Mouse (Mus musculus): ENCODE results near the gene Gm3573.
"Not testable (repeated sequence)": the region's sequence is repeated elsewhere in the genome, so short reads cannot be mapped to it uniquely, and the experiment has no call there.

Gm3573 gene

DNA sequence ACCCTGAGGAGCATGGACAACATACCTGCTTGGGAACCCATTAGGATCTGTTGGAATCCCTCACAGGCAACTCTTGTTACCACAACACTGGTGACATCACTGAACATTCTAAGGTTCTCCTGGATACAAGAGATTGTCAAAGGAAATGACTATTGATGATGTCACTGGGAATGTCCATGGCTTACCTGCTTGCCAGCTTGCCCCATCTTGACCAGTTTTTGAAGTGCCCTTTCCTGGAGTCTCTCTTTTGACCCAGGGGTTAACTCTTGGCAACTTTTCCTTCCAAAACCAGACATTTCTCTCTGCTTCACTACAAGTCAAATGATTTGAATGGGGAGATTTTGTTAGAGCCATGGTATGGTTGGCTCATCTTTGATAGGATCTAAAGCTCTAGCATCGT, at the start of gene Gm3573:
Gm3573 (minus strand) TSS at position 101 of the 400 bp plus-strand sequence.
- DNase-seq (ENCODE audit: low read depth, low spot score), result not testable (repeated sequence)

DNA sequence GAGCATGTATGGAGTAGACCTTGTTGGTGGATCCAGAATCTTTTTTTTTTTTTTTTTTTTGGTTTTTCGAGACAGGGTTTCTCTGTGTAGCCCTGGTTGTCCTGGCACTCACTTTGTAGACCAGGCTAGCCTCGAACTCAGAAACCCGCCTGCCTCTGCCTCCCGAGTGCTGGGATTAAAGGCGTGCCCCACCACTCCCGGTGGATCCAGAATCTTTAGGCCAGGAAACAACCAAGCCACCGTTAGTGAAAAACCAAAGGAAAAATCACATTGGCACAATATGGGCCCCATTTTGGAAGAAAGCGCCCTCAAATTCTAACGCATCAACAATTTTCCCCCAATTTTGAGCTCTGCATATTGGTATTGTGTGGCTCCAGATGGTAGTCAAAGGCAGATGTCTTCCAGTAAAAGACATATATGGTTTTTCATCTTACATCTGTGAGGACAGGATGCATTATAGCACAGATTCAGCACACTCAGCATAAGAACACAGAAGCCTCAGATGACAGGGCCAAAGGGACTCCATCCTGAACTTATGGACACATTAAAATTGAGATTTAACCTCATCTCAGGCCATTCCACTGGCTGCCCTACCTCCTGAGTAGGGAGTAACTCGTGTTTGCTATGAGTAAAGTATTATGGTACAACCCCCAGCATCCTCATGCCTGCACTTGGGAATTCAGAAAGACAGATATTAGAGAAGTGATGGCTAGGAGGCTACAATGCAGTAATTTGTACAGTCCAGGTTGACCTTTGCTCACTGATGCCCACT, 26.4 kb upstream of the Gm3573 start:
- DNase-seq (ENCODE audit: low read depth, low spot score), result not testable (repeated sequence)

DNA sequence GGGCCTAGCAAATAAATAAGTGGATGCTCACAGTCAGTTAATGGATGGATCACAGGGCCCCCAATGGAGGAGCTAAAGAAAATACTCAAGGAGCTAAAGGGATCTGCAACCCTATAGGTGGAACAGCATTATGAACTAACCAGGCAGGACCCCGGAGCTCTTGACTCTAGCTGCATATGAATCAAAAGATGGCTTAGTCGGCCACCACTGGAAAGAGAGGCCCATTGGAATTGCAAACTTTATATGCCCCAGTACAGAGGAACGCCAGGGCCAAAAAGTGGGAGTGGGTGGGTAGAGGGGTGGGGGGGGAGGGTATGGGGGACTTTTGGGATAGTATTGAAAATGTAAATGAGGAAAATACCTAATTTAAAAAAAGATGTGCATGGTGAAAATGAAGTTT, 6.7 kb downstream of the Gm3573 start:
- not testable (repeated sequence) for DNase-seq (ENCODE audit: low read depth, low spot score)

DNA sequence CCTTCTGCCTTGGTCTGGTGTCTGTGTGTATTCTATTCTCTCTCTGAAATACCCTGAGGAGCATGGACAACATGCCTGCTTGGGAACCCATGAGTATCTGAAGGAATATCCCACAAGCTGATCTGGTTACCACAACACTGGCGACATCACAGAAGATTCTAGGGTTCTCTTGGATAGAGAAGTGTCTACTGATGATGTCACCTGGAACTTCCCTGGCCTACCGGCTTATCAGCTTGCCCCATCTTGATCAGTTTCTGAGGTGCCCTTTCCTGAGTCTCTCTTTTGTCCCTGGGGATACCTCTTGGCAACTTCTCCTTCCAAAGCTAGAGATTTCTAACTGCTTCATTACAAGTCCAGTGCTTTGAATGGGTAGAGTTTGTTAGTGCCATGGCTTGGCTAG, 28.1 kb downstream of the Gm3573 start, which contains the start of gene Gm17027:
Gm17027 (minus strand) TSS at position 101 of the 400 bp plus-strand sequence.
- not testable (repeated sequence) for DNase-seq (ENCODE audit: low read depth, low spot score)

Data from mesoderm, embryonic 11.5 days (tissue).